Mouse (Mus musculus) G1E (cell line): Measurements from ENCODE around the gene Vill.

Experiments used
- CTCF ChIP-seq: IDR thresholded peaks from 2 replicates; pipeline ENCODE4 v1.5.1; 2012; ENCODE audit warnings: low read depth, low read length, inconsistent platforms, mixed read lengths
- GATA1 ChIP-seq: IDR thresholded peaks from 2 replicates; pipeline ENCODE4 v1.6.1; 2012; ENCODE audit warnings: borderline replicate concordance, low read length, inconsistent platforms, mixed read lengths
- GATA2 ChIP-seq: IDR thresholded peaks from 2 replicates; pipeline ENCODE4 v1.6.1; 2012; ENCODE audit warnings: low read depth, low read length, inconsistent platforms, borderline replicate concordance
- POLR2AphosphoS5 ChIP-seq: IDR thresholded peaks from 2 replicates; pipeline ENCODE4 v1.6.1; 2012; ENCODE audit warnings: low read depth, low read length, inconsistent platforms; ENCODE audit not compliant: insufficient replicate concordance
- TAL1 ChIP-seq: conservative IDR thresholded peaks from 2 replicates; pipeline ENCODE4 v1.6.1; 2012; ENCODE audit warnings: low read depth, low read length, inconsistent platforms, mixed read lengths

- no peak for TF ChIP-seq TAL1
- TF ChIP-seq CTCF, result no peak
- no peak for TF ChIP-seq POLR2AphosphoS5
- TF ChIP-seq GATA1, result no peak
- TF ChIP-seq GATA2, result no peak
Measured at GRCm38 (mm10) chr9:119016785-119017507, 35.6 kb upstream of the Vill start.
